ENCODE assay signal across 20 mouse cellular contexts in the genomic region with DNA sequence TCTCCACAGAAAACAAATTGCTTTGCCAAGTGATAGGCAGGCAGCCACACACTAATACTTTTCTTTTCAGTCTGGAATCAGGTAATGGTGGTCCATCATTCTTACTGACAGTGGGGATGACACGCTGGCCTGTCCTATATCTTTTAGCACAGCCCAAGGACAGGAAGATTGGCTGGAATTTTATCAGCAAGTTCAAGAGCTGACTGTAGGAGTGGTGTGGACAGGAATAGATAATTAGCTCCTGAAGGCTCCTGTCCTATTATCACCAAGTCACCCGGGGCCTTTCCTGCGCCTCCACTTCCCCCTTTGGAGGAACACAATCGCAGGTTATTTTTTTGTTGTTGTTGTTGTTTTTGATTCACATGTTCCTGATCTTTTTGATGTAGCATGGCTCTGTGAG.
"Had no signal": no experiment of that assay in that cellular context is flagged by ENCODE, and none has a peak within 500 bp of the region (broad histone marks: within the 10 kb centered on the region; RNA-seq: fewer than 3 reads in every experiment).

No protein-coding gene starts in this region.

- ATAC-seq: midbrain, embryonic 13.5 days; midbrain, embryonic 16.5 days had no signal

- H3K9ac ChIP-seq: kidney, embryonic 15.5 days; liver, embryonic 14.5 days; lung, embryonic 15.5 days; midbrain, embryonic 13.5 days; neural tube, embryonic 13.5 days had no signal

- H3K36me3 ChIP-seq: kidney, embryonic 15.5 days; lung, embryonic 15.5 days; midbrain, embryonic 10.5 days; midbrain, embryonic 13.5 days; neural tube, embryonic 13.5 days had no signal

- H3K4me2 ChIP-seq: kidney, embryonic 15.5 days; lung, embryonic 15.5 days; midbrain, embryonic 13.5 days; neural tube, embryonic 13.5 days had no signal

- H3K4me3 ChIP-seq: kidney, embryonic 15.5 days; left cerebral cortex, adult 2 months; lung, embryonic 15.5 days; megakaryocyte, embryonic 14.5 days; midbrain, embryonic 10.5 days; midbrain, embryonic 13.5 days; myocyte; neural tube, embryonic 13.5 days had no signal

- H3K4me1 ChIP-seq: lung, embryonic 15.5 days; megakaryocyte, embryonic 14.5 days; midbrain, embryonic 10.5 days; neural tube, embryonic 13.5 days had no signal

- H3K27ac ChIP-seq: kidney, embryonic 15.5 days; left cerebral cortex, adult 2 months; liver, embryonic 14.5 days; lung, embryonic 15.5 days; midbrain, embryonic 10.5 days; midbrain, embryonic 13.5 days; neural tube, embryonic 13.5 days had no signal

- DNase-seq: kidney, adult 8-10 months; kidney, postnatal 10 days; kidney, postnatal 36 days; lung, adult 18-20 months; lung, postnatal 10 days; lung, postnatal 36 days; retina, postnatal 1 day; right cerebral cortex, postnatal 25 days; thymus, adult 18-20 months; thymus, postnatal 36 days had no signal

- H3K27me3 ChIP-seq: kidney, embryonic 15.5 days; lung, embryonic 15.5 days; megakaryocyte, embryonic 14.5 days; midbrain, embryonic 13.5 days; neural tube, embryonic 13.5 days had no signal

- H3K9me3 ChIP-seq: kidney, embryonic 15.5 days; lung, embryonic 15.5 days; megakaryocyte, embryonic 14.5 days; midbrain, embryonic 13.5 days; neural tube, embryonic 13.5 days had no signal
